Mouse (Mus musculus): ENCODE measurements around the gene Fam126a. TPM values are rescaled to one million over a fixed set of nuclear protein-coding genes. Genes with fewer than 3 reads are reported as not detected.
A peak's percentile ranks its signal among the peaks of the same experiment; 100 is the strongest.

Fam126a gene
- polyA plus RNA-seq, 1 experiment = 6.0 TPM

DNA sequence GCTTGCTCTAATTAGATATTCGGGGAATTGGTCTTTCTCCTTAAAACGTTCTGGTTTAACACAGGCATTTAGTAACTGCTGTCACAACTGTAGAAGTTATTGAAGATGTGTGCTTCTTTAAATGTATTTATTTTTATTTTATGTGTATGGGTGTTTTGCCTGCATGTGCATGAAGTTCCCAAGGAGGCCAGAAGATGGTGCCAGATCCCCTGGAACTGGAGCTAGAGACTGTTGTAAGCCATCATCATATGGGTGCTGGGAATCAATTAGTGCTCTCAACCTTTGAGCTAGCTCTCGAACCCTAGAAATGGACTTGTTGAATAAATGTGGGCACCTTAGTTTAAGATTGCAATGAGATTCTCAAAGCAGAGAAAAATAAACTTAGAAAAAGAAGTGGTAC is 27.1 kb upstream of the Fam126a start:
- H3K4me1 ChIP-seq = peaks cover 15% of the 10 kb centered on the region
- no peaks in the 10 kb centered on the region for H3K36me3 ChIP-seq (replicated peaks; ENCODE audit: low read length)
- H3K9me3 ChIP-seq = 0 out of 2 replicates have a peak, but pooled peaks cover 8% of the 10 kb centered on the region
- TF ChIP-seq FLI1 (IDR thresholded peaks at IDR 0.05; ENCODE audit: low read length) (no peak), GATA1 (IDR thresholded peaks at IDR 0.05; ENCODE audit: borderline replicate concordance, low read length) (no peak)
- peaks cover 2% of the 10 kb centered on the region for H3K27me3 ChIP-seq (replicated peaks)
- no peak overlapping the region for H3K4me3 ChIP-seq (replicated peaks)

DNA sequence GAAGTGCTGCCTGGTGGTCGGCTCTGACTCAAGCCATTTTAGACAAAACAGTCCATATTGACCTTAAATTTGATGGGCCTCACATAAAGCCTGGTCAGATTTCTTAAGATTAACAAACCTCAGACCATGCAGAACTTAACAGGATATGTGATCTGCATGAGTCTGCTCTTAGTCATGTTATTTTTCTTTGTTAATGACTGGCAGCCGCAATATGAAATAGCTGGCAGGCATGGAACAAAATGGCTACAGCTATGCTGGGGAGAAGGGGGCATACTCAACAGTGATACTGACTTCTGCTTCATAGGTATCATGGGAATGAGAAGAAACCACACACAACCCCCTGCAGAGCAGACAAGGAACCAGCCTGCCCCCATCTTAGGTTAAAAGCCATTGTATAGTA is 26.4 kb upstream of the Fam126a start:
- Histone ChIP-seq H3K4me3 (replicated peaks) (no peak overlapping the region), H3K27me3 (replicated peaks) (peaks cover 2% of the 10 kb centered on the region), H3K36me3 (replicated peaks; ENCODE audit: low read length) (no peaks in the 10 kb centered on the region), H3K4me1 (peaks cover 22% of the 10 kb centered on the region), H3K9me3 (0 out of 2 replicates have a peak, but pooled peaks cover 8% of the 10 kb centered on the region)
- TF ChIP-seq GATA1 (IDR thresholded peaks at IDR 0.05; ENCODE audit: borderline replicate concordance, low read length) (no peak), FLI1 (IDR thresholded peaks at IDR 0.05; ENCODE audit: low read length) (no peak)

DNA sequence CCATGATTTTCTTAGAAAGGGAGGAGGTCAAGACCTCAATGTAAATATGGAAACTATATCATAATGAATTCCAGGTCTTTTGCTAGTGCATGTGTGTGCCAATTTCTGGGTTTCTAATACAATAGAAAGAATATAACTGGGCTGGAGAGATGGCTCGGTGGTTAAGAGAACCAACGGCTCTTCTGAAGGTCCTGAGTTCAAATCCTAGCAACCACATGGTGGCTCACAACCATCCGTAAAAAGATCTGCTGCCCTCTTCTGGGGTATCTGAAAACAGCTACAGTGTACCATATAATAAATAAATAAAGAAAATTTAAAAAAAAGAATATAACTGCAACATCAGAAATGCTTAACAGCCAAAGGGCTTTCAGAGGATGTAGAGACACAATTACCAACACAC is 23.9 kb upstream of the Fam126a start:
- TF ChIP-seq FLI1 (IDR thresholded peaks at IDR 0.05; ENCODE audit: low read length) (no peak), GATA1 (IDR thresholded peaks at IDR 0.05; ENCODE audit: borderline replicate concordance, low read length) (no peak)
- Histone ChIP-seq H3K4me1 (peaks cover 24% of the 10 kb centered on the region), H3K27me3 (replicated peaks) (no peaks in the 10 kb centered on the region), H3K9me3 (0 out of 2 replicates have a peak, but pooled peaks cover 8% of the 10 kb centered on the region), H3K36me3 (replicated peaks; ENCODE audit: low read length) (no peaks in the 10 kb centered on the region), H3K4me3 (replicated peaks) (no peak overlapping the region)

DNA sequence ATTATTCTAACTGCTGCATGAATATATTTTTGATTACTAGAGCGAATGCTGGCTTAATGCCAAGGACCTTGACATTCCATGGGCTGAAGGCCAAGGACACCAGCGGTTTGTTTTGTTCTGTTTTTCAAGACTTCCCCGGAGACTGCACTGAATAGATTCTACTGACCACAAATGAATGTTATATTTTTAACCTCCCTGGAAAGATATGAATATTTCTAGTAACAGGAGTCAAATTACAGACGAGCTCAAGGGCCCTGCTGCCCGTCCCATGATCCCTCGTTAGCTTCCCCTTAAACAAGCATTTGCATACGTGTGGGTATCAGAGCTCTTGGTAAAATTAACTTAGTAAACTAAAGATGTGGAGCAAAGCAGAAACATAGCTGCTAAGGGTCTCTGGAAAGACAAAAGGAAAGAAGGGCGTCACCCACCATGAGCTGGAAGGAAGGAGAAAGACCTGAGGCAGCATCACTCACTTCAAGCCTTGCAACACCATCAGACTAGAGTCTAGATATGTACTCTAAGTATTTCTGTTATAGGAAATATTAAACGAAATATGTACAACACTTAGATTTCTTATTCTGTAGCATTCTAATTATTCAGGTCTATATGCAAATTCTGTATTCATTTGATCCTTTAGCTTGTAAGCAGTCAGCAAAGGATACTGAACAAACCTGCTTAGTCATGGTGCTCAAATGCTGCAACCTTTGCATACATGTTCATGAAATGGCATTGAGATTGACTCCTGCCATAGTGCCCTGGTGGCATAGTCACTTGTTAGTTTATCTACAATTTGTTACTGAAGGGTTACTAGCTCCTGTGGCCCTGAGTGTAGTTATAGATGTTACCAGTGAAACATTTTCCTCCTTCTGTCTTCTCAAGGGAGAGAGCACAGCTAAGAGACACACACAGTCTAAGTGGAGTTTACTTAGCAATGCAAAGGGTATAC is 23.0 kb upstream of the Fam126a start:
- Histone ChIP-seq H3K4me1 (peaks cover 27% of the 10 kb centered on the region), H3K4me3 (replicated peaks) (peak overlapping the region; percentile 74), H3K9me3 (0 out of 2 replicates have a peak, but pooled peaks cover 8% of the 10 kb centered on the region), H3K27me3 (replicated peaks) (no peaks in the 10 kb centered on the region), H3K36me3 (replicated peaks; ENCODE audit: low read length) (no peaks in the 10 kb centered on the region)
- no peak for TF ChIP-seq FLI1 (IDR thresholded peaks at IDR 0.05; ENCODE audit: low read length)
- TF ChIP-seq GATA1 (IDR thresholded peaks at IDR 0.05; ENCODE audit: borderline replicate concordance, low read length) = no peak

DNA sequence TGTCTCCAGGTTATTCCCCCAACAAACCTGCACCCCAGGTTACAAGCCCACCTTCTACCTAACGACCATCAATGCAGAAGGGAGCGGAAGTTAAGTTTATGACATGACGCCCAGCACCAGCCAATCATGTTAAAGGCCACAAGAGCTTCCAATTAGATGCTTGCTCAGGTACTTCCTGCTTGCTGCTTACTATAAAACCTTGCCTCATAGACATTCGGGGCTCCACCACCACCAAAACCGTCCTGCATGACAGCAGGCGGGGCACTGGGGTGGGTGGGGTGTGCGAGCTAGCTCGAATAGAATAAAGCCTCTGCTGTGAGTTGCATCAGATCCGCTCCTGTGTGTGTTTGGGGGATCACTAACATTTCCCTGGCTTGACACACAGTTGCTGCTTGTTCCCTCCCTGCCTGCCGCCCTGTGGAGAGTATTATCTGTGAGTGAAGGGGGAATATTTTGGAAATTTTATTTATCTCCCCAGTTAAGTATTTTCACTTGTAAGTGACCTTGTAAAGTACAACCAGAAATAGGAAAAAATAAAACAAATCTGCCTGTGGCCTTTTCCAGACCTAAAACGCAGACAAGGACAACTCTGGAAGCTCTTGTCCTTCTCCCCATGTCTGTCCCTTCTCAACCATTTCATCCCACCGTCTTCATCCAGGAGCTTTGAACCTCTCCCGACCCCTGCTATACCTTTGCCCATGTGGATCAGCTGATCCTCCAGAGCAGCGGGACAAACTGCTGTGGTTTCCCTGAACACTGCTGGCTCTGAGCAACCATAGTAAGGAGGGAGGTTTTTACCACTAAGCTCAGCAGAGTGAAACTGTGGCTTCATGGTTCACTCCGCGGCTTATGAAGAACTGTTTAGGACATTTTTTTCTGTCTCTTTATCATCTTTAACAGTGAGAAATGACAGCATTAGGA is 21.5 kb upstream of the Fam126a start:
- Histone ChIP-seq H3K4me3 (replicated peaks) (no peak overlapping the region), H3K9me3 (no peaks in the 10 kb centered on the region), H3K36me3 (replicated peaks; ENCODE audit: low read length) (no peaks in the 10 kb centered on the region), H3K27me3 (replicated peaks) (no peaks in the 10 kb centered on the region), H3K4me1 (peaks cover 41% of the 10 kb centered on the region)
- no peak for TF ChIP-seq FLI1 (IDR thresholded peaks at IDR 0.05; ENCODE audit: low read length)
- no peak for TF ChIP-seq GATA1 (IDR thresholded peaks at IDR 0.05; ENCODE audit: borderline replicate concordance, low read length)

DNA sequence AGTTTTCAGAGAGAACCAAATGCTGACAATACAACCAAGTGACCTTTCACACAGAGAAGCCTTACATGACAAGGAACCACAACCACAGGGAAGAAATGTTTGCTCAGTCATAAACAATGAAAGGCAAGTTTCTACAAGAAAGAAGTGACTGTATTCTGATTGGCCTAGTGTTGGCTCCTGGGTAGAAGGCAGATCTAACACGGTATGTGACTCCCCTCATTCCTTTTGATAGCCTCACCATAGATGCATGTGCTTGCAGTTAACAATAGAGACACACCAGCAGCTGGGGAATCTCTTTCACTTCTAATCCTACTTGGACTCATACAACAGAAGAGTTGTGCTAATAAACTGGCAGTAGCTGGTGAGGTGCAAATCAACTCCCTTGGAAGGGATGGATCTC is 17.3 kb upstream of the Fam126a start:
- Histone ChIP-seq H3K4me1 (peaks cover 55% of the 10 kb centered on the region), H3K9me3 (no peaks in the 10 kb centered on the region; the same call in 1 of the 2 replicates), H3K27me3 (replicated peaks) (no peaks in the 10 kb centered on the region), H3K36me3 (replicated peaks; ENCODE audit: low read length) (no peaks in the 10 kb centered on the region), H3K4me3 (replicated peaks) (no peak overlapping the region)
- no peak for TF ChIP-seq FLI1 (IDR thresholded peaks at IDR 0.05; ENCODE audit: low read length)
- no peak for TF ChIP-seq GATA1 (IDR thresholded peaks at IDR 0.05; ENCODE audit: borderline replicate concordance, low read length)

DNA sequence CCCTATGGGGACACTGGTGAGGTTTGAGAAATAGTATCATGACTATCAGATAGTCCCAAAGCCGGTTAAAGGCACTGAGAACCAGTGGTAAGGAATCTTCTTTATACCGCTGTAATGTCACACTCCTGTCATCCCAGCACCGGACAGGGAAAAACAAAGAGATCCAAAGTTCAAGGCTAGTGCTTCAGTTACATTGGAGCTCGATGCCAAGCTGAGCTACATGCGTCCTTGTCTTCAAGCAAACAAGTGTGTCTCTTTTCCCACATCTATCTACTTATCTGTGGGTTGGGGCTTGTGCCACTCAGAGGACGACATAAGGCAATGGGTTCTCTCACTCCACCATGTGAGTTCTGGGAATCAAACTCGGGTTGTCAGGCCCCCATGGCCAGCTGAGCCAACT is 16.5 kb upstream of the Fam126a start:
- Histone ChIP-seq H3K4me3 (replicated peaks) (no peak overlapping the region), H3K36me3 (replicated peaks; ENCODE audit: low read length) (no peaks in the 10 kb centered on the region), H3K9me3 (no peaks in the 10 kb centered on the region; the same call in 1 of the 2 replicates), H3K4me1 (peaks cover 49% of the 10 kb centered on the region), H3K27me3 (replicated peaks) (no peaks in the 10 kb centered on the region)
- TF ChIP-seq GATA1 (IDR thresholded peaks at IDR 0.05; ENCODE audit: borderline replicate concordance, low read length) = no peak
- no peak for TF ChIP-seq FLI1 (IDR thresholded peaks at IDR 0.05; ENCODE audit: low read length)

DNA sequence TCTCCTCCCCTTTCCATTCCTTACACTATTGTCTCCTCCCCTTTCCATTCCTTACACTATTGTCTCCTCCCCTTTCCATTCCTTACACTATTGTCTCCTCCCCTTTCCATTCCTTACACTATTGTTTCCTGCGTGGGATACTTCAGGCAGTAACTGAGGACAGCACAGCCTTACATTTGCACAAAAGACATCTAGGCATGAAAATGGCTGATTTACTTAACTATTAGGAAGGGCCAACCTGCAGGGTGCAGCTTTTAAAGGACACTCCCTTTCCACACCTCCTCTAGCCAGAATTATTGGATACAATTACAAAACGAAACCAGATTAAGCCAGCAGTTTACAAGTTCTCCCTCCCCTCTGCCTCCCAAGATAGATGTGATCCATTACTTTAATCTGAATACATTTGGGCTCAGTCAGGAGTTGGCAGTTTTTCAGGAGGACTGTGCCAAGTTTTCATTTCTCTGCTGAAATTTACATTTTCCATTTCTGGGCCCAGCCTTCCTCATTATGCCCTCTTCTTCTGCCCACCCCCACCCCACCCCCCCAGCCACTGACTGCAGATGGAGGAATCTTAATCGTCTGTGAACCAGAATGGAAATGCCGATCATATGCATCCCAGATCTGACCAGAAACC is 15.6 kb upstream of the Fam126a start:
- Histone ChIP-seq H3K9me3 (no peaks in the 10 kb centered on the region; the same call in 1 of the 2 replicates), H3K4me3 (replicated peaks) (no peak overlapping the region), H3K27me3 (replicated peaks) (no peaks in the 10 kb centered on the region), H3K36me3 (replicated peaks; ENCODE audit: low read length) (no peaks in the 10 kb centered on the region), H3K4me1 (peaks cover 54% of the 10 kb centered on the region)
- TF ChIP-seq GATA1 (IDR thresholded peaks at IDR 0.05; ENCODE audit: borderline replicate concordance, low read length) = no peak
- no peak for TF ChIP-seq FLI1 (IDR thresholded peaks at IDR 0.05; ENCODE audit: low read length)

DNA sequence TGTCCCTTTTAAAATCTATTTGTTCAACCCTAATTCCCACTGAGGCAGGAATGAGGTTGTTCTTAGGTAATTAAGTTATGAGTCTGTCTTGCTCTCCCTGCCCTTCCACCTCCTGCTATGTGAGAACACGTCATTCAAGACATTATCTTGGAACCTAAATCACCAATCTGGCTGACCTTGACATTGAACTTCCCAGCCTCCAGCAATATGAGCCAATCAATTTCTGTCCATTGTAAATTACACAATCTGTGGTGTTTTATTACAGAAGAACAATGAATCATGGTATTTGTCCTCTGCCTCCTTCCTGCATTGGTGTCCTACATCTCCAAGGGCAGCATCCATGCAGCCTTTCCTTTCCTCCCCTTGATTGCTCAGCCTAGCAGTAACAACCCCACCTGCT is 13.9 kb upstream of the Fam126a start:
- Histone ChIP-seq H3K4me3 (replicated peaks) (no peak overlapping the region), H3K27me3 (replicated peaks) (no peaks in the 10 kb centered on the region), H3K9me3 (no peaks in the 10 kb centered on the region; the same call in 1 of the 2 replicates), H3K4me1 (peaks cover 71% of the 10 kb centered on the region), H3K36me3 (replicated peaks; ENCODE audit: low read length) (no peaks in the 10 kb centered on the region)
- TF ChIP-seq GATA1 (IDR thresholded peaks at IDR 0.05; ENCODE audit: borderline replicate concordance, low read length) (no peak), FLI1 (IDR thresholded peaks at IDR 0.05; ENCODE audit: low read length) (no peak)

All from megakaryocyte, embryonic 14.5 days (primary cell).